Mouse (Mus musculus) cortical plate, adult 2 months (tissue): ENCODE measurements around the gene Nbea.

ENCODE experiments used
- CTCF ChIP-seq: fragments of 200-500 bp; IDR thresholded peaks from 2 replicates; pipeline ENCODE4 v1.5.1; 2011; ENCODE audit warnings: mild to moderate bottlenecking, control low read depth, low read length; ENCODE audit not compliant: insufficient read depth; ENCODE audit errors: extremely low read depth
- POLR2A ChIP-seq: fragments of 200-500 bp; IDR thresholded peaks from 2 replicates; pipeline ENCODE4 v1.6.1; 2011; ENCODE audit warnings: mild to moderate bottlenecking, low read length, control low read depth; ENCODE audit not compliant: insufficient read depth; ENCODE audit errors: extremely low read depth

GRCm38 (mm10) chr3:55593312-55593711 lies 590.2 kb downstream of the Nbea start:
- TF ChIP-seq CTCF (no peak), POLR2A (no peak)
